Mouse (Mus musculus): Measurements from ENCODE around the gene Ccl25. TPM values are rescaled to one million over a fixed set of nuclear protein-coding genes. Genes with fewer than 3 reads are reported as not detected.
A peak's percentile ranks its signal among the peaks of the same experiment; 100 is the strongest.

The Ccl25 gene
- polyA plus RNA-seq, 1 experiment from 2014 or later = 24.3 TPM

GRCm38 (mm10) chr8:4324525-4324924 is 485 bp upstream of the Ccl25 start:
- peaks cover 20% of the 10 kb centered on the region for H3K4me1 ChIP-seq (ENCODE audit: control insufficient read depth, insufficient read depth, low read length)
- peak overlapping the region; percentile 97 for H3K4me2 ChIP-seq (ENCODE audit: low read depth, low read length)
- H3K27ac ChIP-seq (ENCODE audit: low read depth, low read length) = peak overlapping the region; percentile 87
- under 1% methylated on average over 42 of the region's 42 CpGs for WGBS
- peak overlapping the region; percentile 98 for H3K4me3 ChIP-seq (ENCODE audit: low read depth, low read length)
- peaks cover 22% of the 10 kb centered on the region for H3K36me3 ChIP-seq (ENCODE audit: control insufficient read depth, insufficient read depth, low read length)
- ATAC-seq (ENCODE audit: low read depth) = peak; percentile 73
- peak overlapping the region; percentile 96 for H3K9ac ChIP-seq (replicated peaks; ENCODE audit: low read depth, low read length)
- 0 out of 2 replicates have a peak, but pooled peaks cover 3% of the 10 kb centered on the region for H3K27me3 ChIP-seq (ENCODE audit: control insufficient read depth, insufficient read depth, low read length)
- no peaks in the 10 kb centered on the region for H3K9me3 ChIP-seq (ENCODE audit: control insufficient read depth, low read length)

- Histone ChIP-seq H3K4me3 (ENCODE audit: low read depth, low read length) (peak overlapping the region; percentile 98), H3K9ac (replicated peaks; ENCODE audit: low read depth, low read length) (peak overlapping the region; percentile 96), H3K36me3 (ENCODE audit: control insufficient read depth, insufficient read depth, low read length) (peaks cover 17% of the 10 kb centered on the region), H3K4me1 (ENCODE audit: control insufficient read depth, insufficient read depth, low read length) (peaks cover 20% of the 10 kb centered on the region), H3K27ac (ENCODE audit: low read depth, low read length) (peak overlapping the region; percentile 87), H3K27me3 (ENCODE audit: control insufficient read depth, insufficient read depth, low read length) (0 out of 2 replicates have a peak, but pooled peaks cover 3% of the 10 kb centered on the region), H3K4me2 (ENCODE audit: low read depth, low read length) (peak overlapping the region; percentile 79), H3K9me3 (ENCODE audit: control insufficient read depth, low read length) (no peaks in the 10 kb centered on the region)
- 40% methylated on average over 7 of the region's 7 CpGs for WGBS
- no peak for ATAC-seq (ENCODE audit: low read depth)
Observed at GRCm38 (mm10) chr8:4325751-4326036, 684 bp downstream of the Ccl25 start.

GRCm38 (mm10) chr8:4329000-4329399 is 4.0 kb downstream of the Ccl25 start:
- Histone ChIP-seq H3K4me3 (ENCODE audit: low read depth, low read length) (no peak overlapping the region), H3K27ac (ENCODE audit: low read depth, low read length) (no peak overlapping the region), H3K4me1 (ENCODE audit: control insufficient read depth, insufficient read depth, low read length) (peaks cover 9% of the 10 kb centered on the region), H3K9ac (replicated peaks; ENCODE audit: low read depth, low read length) (no peak overlapping the region), H3K27me3 (ENCODE audit: control insufficient read depth, insufficient read depth, low read length) (0 out of 2 replicates have a peak, but pooled peaks cover 3% of the 10 kb centered on the region), H3K36me3 (ENCODE audit: control insufficient read depth, insufficient read depth, low read length) (peaks cover 29% of the 10 kb centered on the region), H3K4me2 (ENCODE audit: low read depth, low read length) (no peak overlapping the region), H3K9me3 (ENCODE audit: control insufficient read depth, low read length) (no peaks in the 10 kb centered on the region)
- WGBS = 92% methylated on average over 5 of the region's 5 CpGs
- ATAC-seq (ENCODE audit: low read depth) = no peak

GRCm38 (mm10) chr8:4333966-4334365 is 9.0 kb downstream of the Ccl25 start:
- no peak for ATAC-seq (ENCODE audit: low read depth)
- H3K4me1 ChIP-seq (ENCODE audit: control insufficient read depth, insufficient read depth, low read length) = no peaks in the 10 kb centered on the region
- whole genome bisulfite sequencing = 97% methylated on average over 1 of the region's 1 CpGs
- no peak overlapping the region for H3K4me2 ChIP-seq (ENCODE audit: low read depth, low read length)
- H3K4me3 ChIP-seq (ENCODE audit: low read depth, low read length) = no peak overlapping the region
- H3K9me3 ChIP-seq (ENCODE audit: control insufficient read depth, low read length) = no peaks in the 10 kb centered on the region
- no peak overlapping the region for H3K9ac ChIP-seq (replicated peaks; ENCODE audit: low read depth, low read length)
- H3K36me3 ChIP-seq (ENCODE audit: control insufficient read depth, insufficient read depth, low read length) = peaks cover 38% of the 10 kb centered on the region
- no peak overlapping the region for H3K27ac ChIP-seq (ENCODE audit: low read depth, low read length)
- no peaks in the 10 kb centered on the region for H3K27me3 ChIP-seq (ENCODE audit: control insufficient read depth, insufficient read depth, low read length)

- H3K9ac ChIP-seq (replicated peaks; ENCODE audit: low read depth, low read length) = no peak overlapping the region
- H3K27ac ChIP-seq (ENCODE audit: low read depth, low read length) = no peak overlapping the region
- H3K9me3 ChIP-seq (ENCODE audit: control insufficient read depth, low read length) = no peaks in the 10 kb centered on the region
- no peak overlapping the region for H3K4me3 ChIP-seq (ENCODE audit: low read depth, low read length)
- 94% methylated on average over 2 of the region's 2 CpGs for WGBS
- H3K4me1 ChIP-seq (ENCODE audit: control insufficient read depth, insufficient read depth, low read length) = no peaks in the 10 kb centered on the region
- H3K36me3 ChIP-seq (ENCODE audit: control insufficient read depth, insufficient read depth, low read length) = peaks cover 34% of the 10 kb centered on the region
- no peak overlapping the region for H3K4me2 ChIP-seq (ENCODE audit: low read depth, low read length)
- ATAC-seq (ENCODE audit: low read depth) = no peak
- no peaks in the 10 kb centered on the region for H3K27me3 ChIP-seq (ENCODE audit: control insufficient read depth, insufficient read depth, low read length)
Observed at GRCm38 (mm10) chr8:4335678-4336077, 10.7 kb downstream of the Ccl25 start.

GRCm38 (mm10) chr8:4340207-4340606 is 15.2 kb downstream of the Ccl25 start:
- H3K9me3 ChIP-seq (ENCODE audit: control insufficient read depth, low read length) = no peaks in the 10 kb centered on the region
- H3K27ac ChIP-seq (ENCODE audit: low read depth, low read length) = no peak overlapping the region
- no peak overlapping the region for H3K4me2 ChIP-seq (ENCODE audit: low read depth, low read length)
- peaks cover 19% of the 10 kb centered on the region for H3K36me3 ChIP-seq (ENCODE audit: control insufficient read depth, insufficient read depth, low read length)
- no peaks in the 10 kb centered on the region for H3K4me1 ChIP-seq (ENCODE audit: control insufficient read depth, insufficient read depth, low read length)
- H3K4me3 ChIP-seq (ENCODE audit: low read depth, low read length) = no peak overlapping the region
- H3K27me3 ChIP-seq (ENCODE audit: control insufficient read depth, insufficient read depth, low read length) = no peaks in the 10 kb centered on the region
- no peak for ATAC-seq (ENCODE audit: low read depth)
- H3K9ac ChIP-seq (replicated peaks; ENCODE audit: low read depth, low read length) = no peak overlapping the region
- WGBS = 82% methylated on average over 3 of the region's 3 CpGs

- no peaks in the 10 kb centered on the region for H3K9me3 ChIP-seq (ENCODE audit: control insufficient read depth, low read length)
- no peaks in the 10 kb centered on the region for H3K36me3 ChIP-seq (ENCODE audit: control insufficient read depth, insufficient read depth, low read length)
- H3K4me3 ChIP-seq (ENCODE audit: low read depth, low read length) = no peak overlapping the region
- 69% methylated on average over 7 of the region's 7 CpGs for WGBS
- no peak overlapping the region for H3K27ac ChIP-seq (ENCODE audit: low read depth, low read length)
- no peak overlapping the region for H3K9ac ChIP-seq (replicated peaks; ENCODE audit: low read depth, low read length)
- no peak overlapping the region for H3K4me2 ChIP-seq (ENCODE audit: low read depth, low read length)
- no peak for ATAC-seq (ENCODE audit: low read depth)
- no peaks in the 10 kb centered on the region for H3K4me1 ChIP-seq (ENCODE audit: control insufficient read depth, insufficient read depth, low read length)
- H3K27me3 ChIP-seq (ENCODE audit: control insufficient read depth, insufficient read depth, low read length) = no peaks in the 10 kb centered on the region
Observed at GRCm38 (mm10) chr8:4347661-4348060, 22.7 kb downstream of the Ccl25 start.

- H3K9ac ChIP-seq (replicated peaks; ENCODE audit: low read depth, low read length) = no peak overlapping the region
- no peaks in the 10 kb centered on the region for H3K27me3 ChIP-seq (ENCODE audit: control insufficient read depth, insufficient read depth, low read length)
- no peak for ATAC-seq (ENCODE audit: low read depth)
- no peak overlapping the region for H3K27ac ChIP-seq (ENCODE audit: low read depth, low read length)
- H3K4me3 ChIP-seq (ENCODE audit: low read depth, low read length) = no peak overlapping the region
- 49% methylated on average over 12 of the region's 12 CpGs for WGBS
- no peaks in the 10 kb centered on the region for H3K36me3 ChIP-seq (ENCODE audit: control insufficient read depth, insufficient read depth, low read length)
- H3K4me2 ChIP-seq (ENCODE audit: low read depth, low read length) = no peak overlapping the region
- no peaks in the 10 kb centered on the region for H3K4me1 ChIP-seq (ENCODE audit: control insufficient read depth, insufficient read depth, low read length)
- no peaks in the 10 kb centered on the region for H3K9me3 ChIP-seq (ENCODE audit: control insufficient read depth, low read length)
Observed at GRCm38 (mm10) chr8:4348275-4348674, 23.3 kb downstream of the Ccl25 start.

- Histone ChIP-seq H3K4me2 (ENCODE audit: low read depth, low read length) (no peak overlapping the region), H3K9ac (replicated peaks; ENCODE audit: low read depth, low read length) (no peak overlapping the region), H3K4me3 (ENCODE audit: low read depth, low read length) (no peak overlapping the region), H3K27me3 (ENCODE audit: control insufficient read depth, insufficient read depth, low read length) (no peaks in the 10 kb centered on the region), H3K36me3 (ENCODE audit: control insufficient read depth, insufficient read depth, low read length) (no peaks in the 10 kb centered on the region), H3K27ac (ENCODE audit: low read depth, low read length) (no peak overlapping the region), H3K9me3 (ENCODE audit: control insufficient read depth, low read length) (no peaks in the 10 kb centered on the region), H3K4me1 (ENCODE audit: control insufficient read depth, insufficient read depth, low read length) (no peaks in the 10 kb centered on the region)
- WGBS = 67% methylated on average over 1 of the region's 1 CpGs
- ATAC-seq (ENCODE audit: low read depth) = no peak
Observed at GRCm38 (mm10) chr8:4349335-4349734, 24.3 kb downstream of the Ccl25 start.

GRCm38 (mm10) chr8:4350618-4351017 is 25.6 kb downstream of the Ccl25 start:
- H3K9me3 ChIP-seq (ENCODE audit: control insufficient read depth, low read length) = no peaks in the 10 kb centered on the region
- ATAC-seq (ENCODE audit: low read depth) = no peak
- no peaks in the 10 kb centered on the region for H3K27me3 ChIP-seq (ENCODE audit: control insufficient read depth, insufficient read depth, low read length)
- H3K9ac ChIP-seq (replicated peaks; ENCODE audit: low read depth, low read length) = no peak overlapping the region
- WGBS = 90% methylated on average over 3 of the region's 3 CpGs
- H3K27ac ChIP-seq (ENCODE audit: low read depth, low read length) = no peak overlapping the region
- no peaks in the 10 kb centered on the region for H3K4me1 ChIP-seq (ENCODE audit: control insufficient read depth, insufficient read depth, low read length)
- H3K4me3 ChIP-seq (ENCODE audit: low read depth, low read length) = no peak overlapping the region
- H3K4me2 ChIP-seq (ENCODE audit: low read depth, low read length) = no peak overlapping the region
- no peaks in the 10 kb centered on the region for H3K36me3 ChIP-seq (ENCODE audit: control insufficient read depth, insufficient read depth, low read length)
